Mouse (Mus musculus) forebrain, embryonic 10.5 days (tissue): ENCODE data around the gene Hist1h4n. TPM values are rescaled to one million over a fixed set of nuclear protein-coding genes. Genes with fewer than 3 reads are reported as not detected.
"Not testable (repeated sequence)": the region's sequence is repeated elsewhere in the genome, so short reads cannot be mapped to it uniquely, and the experiment has no call there.

Experiments
- DNase-seq: peaks from one replicate; pipeline ENCODE4 v3.0.0-alpha.2; 2017; ENCODE audit warnings: low spot score; ENCODE audit errors: extremely low spot score
- H3K27ac ChIP-seq: fragments of 300-500 bp; sonication (generic); 2 replicates; pipeline ENCODE4 v1.5.1; 2016; ENCODE audit warnings: mild to moderate bottlenecking
- H3K27me3 ChIP-seq: fragments of 300-500 bp; sonication (generic); 2 replicates; pipeline ENCODE4 v1.6.1; 2016; ENCODE audit warnings: mild to moderate bottlenecking; ENCODE audit not compliant: poor library complexity, severe bottlenecking
- H3K36me3 ChIP-seq: fragments of 300-500 bp; sonication (generic); replicated peaks from 2 replicates; pipeline ENCODE4 v1.6.1; 2016; ENCODE audit warnings: mild to moderate bottlenecking, moderate library complexity
- H3K4me1 ChIP-seq: fragments of 300-500 bp; sonication (generic); 2 replicates; pipeline ENCODE4 v1.6.1; 2016
- H3K4me3 ChIP-seq: fragments of 300-500 bp; sonication (generic); 2 replicates; pipeline ENCODE4 v1.5.1; 2016; ENCODE audit warnings: mild to moderate bottlenecking, moderate library complexity
- H3K9me3 ChIP-seq: fragments of 300-500 bp; sonication (generic); 2 replicates; pipeline ENCODE4 v1.6.1; 2016; ENCODE audit warnings: mild to moderate bottlenecking, moderate library complexity
- WGBS: fragments of 180-500 bp; shearing (Covaris S2); methylation state at CpG from one replicate; pipeline ENCODE4 v1.1.7; 2016; 5-methylcytosine and 5-hydroxymethylcytosine counted together
- microRNA-seq: library from miRNA; unstranded; fragments of <30 nt; microRNA quantifications from one replicate; pipeline ENCODE4, GENCODE M21; 2017
- polyA plus RNA-seq: library from polyadenylated mRNA; unstranded; fragments of >200 nt; fragmentation: Nextera tagmentation; extraction: Ambion mirVana; gene quantifications from 2 replicates; pipeline ENCODE4 v1.2.1, GENCODE M21; 2016

Hist1h4n gene
- polyA plus RNA-seq, 1 experiment from 2014 or later: 9.4 TPM

DNA sequence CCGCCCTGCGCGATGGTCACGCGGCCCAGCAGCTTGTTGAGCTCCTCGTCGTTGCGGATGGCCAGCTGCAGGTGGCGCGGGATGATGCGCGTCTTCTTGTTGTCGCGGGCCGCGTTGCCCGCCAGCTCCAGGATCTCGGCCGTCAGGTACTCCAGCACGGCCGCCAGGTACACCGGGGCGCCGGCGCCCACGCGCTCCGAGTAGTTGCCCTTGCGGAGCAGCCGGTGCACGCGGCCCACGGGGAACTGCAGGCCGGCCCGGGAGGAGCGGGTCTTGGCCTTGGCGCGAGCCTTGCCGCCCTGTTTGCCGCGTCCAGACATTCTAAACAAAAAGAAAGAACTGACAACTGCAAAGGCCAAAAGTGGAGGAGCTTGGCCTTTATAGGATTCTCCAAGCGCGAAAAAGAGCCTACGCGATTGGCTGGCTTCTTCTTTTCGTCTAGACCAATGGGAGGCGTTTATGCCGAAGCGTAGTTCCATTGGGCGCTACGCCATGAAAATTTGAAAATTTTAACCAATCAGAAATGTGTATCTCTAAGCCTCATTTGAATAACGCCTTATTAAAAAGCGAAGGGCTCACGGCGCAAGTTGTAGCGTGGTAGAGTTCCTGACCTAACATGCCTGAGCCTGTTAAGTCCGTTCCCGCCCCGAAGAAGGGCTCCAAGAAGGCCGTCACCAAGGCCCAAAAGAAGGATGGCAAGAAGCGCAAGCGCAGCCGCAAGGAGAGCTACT, 44.9 kb downstream of the Hist1h4n start, which contains the start of the genes Hist1h2an and Hist1h2bp:
Hist1h2an (minus strand) TSS at position 320 of the 731 bp plus-strand sequence.
Hist1h2bp (plus strand) TSS at position 563 of the 731 bp plus-strand sequence.
- H3K4me3 ChIP-seq: peak within 1 kb of the TSS; percentile 53
- H3K9me3 ChIP-seq, H3K27me3 ChIP-seq, H3K36me3 ChIP-seq: not testable (repeated sequence)
- under 1% methylated on average over 39 of the region's 63 CpGs for WGBS
- H3K4me1 ChIP-seq: peaks cover 67% of the 10 kb centered on the region
- peak within 1 kb of the TSS; percentile 99 for H3K27ac ChIP-seq
- peak; percentile 90 for DNase-seq

DNA sequence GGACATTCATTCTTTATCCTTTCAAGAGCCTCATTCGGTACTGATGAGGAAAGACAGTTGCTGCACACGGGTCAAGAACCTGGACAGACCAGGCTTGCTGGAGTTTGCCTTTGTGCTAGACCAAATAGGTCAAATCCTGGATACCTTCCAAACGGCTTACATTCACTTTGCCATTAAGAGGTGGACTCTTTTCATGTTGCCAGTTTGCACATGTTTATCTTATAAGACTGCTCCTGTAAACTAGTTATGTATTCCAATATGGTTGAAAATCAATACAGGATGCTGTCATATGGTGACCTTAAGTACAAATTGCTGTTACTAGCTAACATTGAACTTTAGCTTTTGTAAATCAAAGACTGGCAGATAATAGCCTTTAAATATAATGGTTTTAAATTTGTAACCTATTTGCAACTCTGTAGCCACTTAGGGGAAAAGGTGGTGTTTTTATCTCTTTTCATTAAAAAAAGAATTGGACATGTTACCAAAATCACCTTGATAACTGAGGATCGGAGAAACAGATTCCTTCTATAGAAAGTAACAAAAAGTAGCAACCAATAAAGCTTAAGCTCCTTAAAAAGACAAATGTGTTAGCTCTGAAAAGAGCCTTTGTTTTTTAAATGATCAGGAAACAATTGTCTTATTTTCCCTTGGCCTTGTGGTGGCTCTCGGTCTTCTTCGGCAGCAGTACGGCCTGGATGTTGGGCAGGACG, 45.7 kb downstream of the Hist1h4n start:
- DNase-seq: peak; percentile 35
- WGBS: 6% methylated on average over 8 of the region's 8 CpGs
- Histone ChIP-seq H3K4me1 (peaks cover 68% of the 10 kb centered on the region), H3K27me3 (no peaks in the 10 kb centered on the region), H3K27ac (peak overlapping the region; percentile 99), H3K4me3 (peak overlapping the region; percentile 53), H3K36me3 (no peaks in the 10 kb centered on the region), H3K9me3 (no peaks in the 10 kb centered on the region)

DNA sequence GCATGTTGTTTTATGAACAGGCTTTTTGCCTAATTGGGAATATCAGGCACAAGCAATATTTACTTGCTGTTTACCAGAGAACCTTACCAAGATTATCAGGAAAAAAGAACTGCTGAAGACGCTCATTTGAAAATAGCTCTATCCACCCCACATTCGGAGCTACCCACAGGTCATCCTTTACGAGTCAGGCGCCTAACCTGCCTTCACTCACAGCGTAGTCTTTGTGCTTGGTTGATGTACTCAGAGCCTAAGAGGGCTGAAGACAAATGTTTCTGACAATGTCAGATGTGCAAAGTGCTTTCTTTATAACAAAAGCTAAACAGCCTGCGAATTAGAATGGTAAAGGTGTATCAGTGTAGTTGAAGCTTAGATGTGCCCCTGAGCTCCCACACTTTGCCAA, 47.7 kb downstream of the Hist1h4n start:
- Histone ChIP-seq H3K4me1 (peaks cover 65% of the 10 kb centered on the region), H3K36me3 (no peaks in the 10 kb centered on the region), H3K4me3 (peak overlapping the region; percentile 56), H3K9me3 (no peaks in the 10 kb centered on the region), H3K27ac (peak overlapping the region; percentile 99), H3K27me3 (no peaks in the 10 kb centered on the region)
- 27% methylated on average over 6 of the region's 6 CpGs for WGBS
- peak; percentile 17 for DNase-seq

DNA sequence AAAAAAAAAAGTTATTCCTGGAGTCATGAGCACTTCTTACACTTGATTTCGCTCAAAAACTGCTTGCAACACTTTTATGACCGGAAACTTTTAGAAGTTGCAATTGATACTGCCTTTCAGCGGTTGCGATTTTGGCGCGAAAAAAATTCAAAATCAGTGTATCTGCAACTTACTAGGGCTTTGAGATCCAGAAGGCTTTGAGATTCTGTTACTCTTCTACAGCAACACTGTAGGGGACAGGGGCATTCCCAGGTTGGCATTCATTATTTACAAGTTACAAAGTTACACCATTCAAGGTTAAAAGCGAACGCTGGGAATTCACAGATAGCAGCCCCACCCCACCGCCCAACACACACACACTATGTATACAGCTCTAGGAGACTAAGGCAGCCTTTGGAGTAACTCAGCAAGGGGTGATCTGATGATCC, 48.2 kb downstream of the Hist1h4n start:
- 2% methylated on average over 9 of the region's 9 CpGs for WGBS
- Histone ChIP-seq H3K27ac (peak overlapping the region; percentile 99), H3K4me1 (peaks cover 61% of the 10 kb centered on the region), H3K36me3 (no peaks in the 10 kb centered on the region), H3K4me3 (peak overlapping the region; percentile 56), H3K9me3 (no peaks in the 10 kb centered on the region), H3K27me3 (no peaks in the 10 kb centered on the region)
- DNase-seq: peak; percentile 63

DNA sequence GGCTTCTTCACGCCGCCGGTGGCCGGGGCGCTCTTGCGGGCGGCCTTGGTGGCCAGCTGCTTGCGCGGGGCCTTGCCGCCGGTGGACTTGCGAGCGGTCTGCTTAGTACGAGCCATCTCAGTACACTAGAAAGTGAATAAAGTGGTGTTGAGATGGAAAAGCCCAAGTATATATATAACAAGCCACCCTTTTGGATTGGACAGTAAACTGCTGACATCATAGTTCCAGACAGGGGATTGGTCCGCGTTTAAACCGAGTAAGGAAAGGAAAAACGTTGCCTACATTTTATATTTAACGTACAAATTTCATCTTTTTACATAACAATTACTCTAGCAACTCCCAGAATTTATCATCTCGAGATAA, 48.8 kb downstream of the Hist1h4n start, which contains the start of gene Hist1h3i:
Hist1h3i (minus strand) TSS at position 116 of the 363 bp plus-strand sequence.
- Histone ChIP-seq H3K4me3 (peak within 1 kb of the TSS; percentile 56), H3K27me3 (no peaks in the 10 kb centered on the region), H3K9me3 (no peaks in the 10 kb centered on the region), H3K4me1 (peaks cover 61% of the 10 kb centered on the region), H3K27ac (peak within 1 kb of the TSS; percentile 99), H3K36me3 (no peaks in the 10 kb centered on the region)
- under 1% methylated on average over 16 of the region's 20 CpGs for WGBS
- peak; percentile 56 for DNase-seq

DNA sequence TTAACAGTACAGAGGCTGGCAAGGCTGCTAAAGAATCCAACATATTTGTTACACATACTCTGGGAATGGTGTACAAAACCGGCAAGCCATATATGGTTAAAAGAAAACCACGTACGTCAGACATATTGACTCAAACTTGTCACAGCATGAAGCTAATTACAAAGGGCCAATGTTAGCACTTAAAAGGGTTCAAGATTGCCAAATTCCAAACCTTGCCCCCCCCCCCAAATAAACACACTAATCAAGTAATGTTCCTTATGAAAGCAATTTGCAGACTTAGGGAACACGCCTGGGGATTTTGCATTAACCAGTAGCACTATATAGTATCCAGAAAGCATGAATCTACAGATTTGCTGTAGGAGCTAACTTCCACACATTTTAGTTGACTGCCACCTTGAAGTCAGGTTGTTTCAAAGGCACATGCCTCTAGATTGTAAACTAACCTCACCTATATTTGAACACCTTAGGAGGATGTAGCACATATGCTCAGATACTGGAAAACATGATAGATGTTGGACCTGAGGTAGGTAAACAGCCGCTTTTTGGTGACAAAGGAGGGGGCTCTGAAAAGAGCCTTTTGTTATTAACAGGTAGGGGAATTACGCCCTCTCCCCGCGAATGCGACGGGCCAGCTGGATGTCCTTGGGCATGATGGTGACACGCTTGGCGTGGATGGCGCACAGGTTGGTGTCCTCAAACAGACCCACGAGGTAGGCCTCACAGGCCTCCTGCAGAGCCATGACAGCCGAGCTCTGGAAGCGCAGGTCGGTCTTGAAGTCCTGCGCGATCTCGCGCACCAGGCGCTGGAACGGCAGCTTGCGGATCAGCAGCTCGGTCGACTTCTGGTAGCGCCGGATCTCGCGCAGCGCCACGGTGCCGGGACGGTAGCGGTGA, 49.4 kb downstream of the Hist1h4n start:
- peak; percentile 48 for DNase-seq
- not testable (repeated sequence) for H3K9me3 ChIP-seq, H3K36me3 ChIP-seq, H3K27me3 ChIP-seq
- peak overlapping the region; percentile 56 for H3K4me3 ChIP-seq
- peak overlapping the region; percentile 99 for H3K27ac ChIP-seq
- WGBS: 1% methylated on average over 19 of the region's 35 CpGs
- peaks cover 61% of the 10 kb centered on the region for H3K4me1 ChIP-seq

Small RNAs within 50 kb of the gene (microRNA-seq; reads per million reads assigned to microRNA genes)
- not detected for gene Gm19658
- not detected for gene Gm44346
- gene Gm44466: not detected

Other genes starting within 250 kb of the Hist1h4n start
- gene Olfr1362, start 218.2 kb downstream of the Hist1h4n start, polyA plus RNA-seq: not detected in 2 replicates
- not detected in 2 replicates for gene Olfr11, start 189.7 kb downstream of the Hist1h4n start, polyA plus RNA-seq
- not detected in 2 replicates for gene Olfr1361, start 168.8 kb downstream of the Hist1h4n start, polyA plus RNA-seq
- not detected in 2 replicates for gene Olfr1360, start 154.8 kb downstream of the Hist1h4n start, polyA plus RNA-seq
- not detected in 2 replicates for gene Olfr1359, start 134.1 kb downstream of the Hist1h4n start, polyA plus RNA-seq
- 1.5 and 2.0 TPM in 2 replicates for gene Hist1h2bl, start 116.1 kb downstream of the Hist1h4n start, polyA plus RNA-seq
- gene Hist1h2ai, start 115.8 kb downstream of the Hist1h4n start, polyA plus RNA-seq: 11.9 and 12.0 TPM in 2 replicates
- gene Hist1h3h, start 114.5 kb downstream of the Hist1h4n start, polyA plus RNA-seq: 9.4 and 11.1 TPM in 2 replicates
- 5.3 and 5.6 TPM in 2 replicates for gene Hist1h2bm, start 110.2 kb downstream of the Hist1h4n start, polyA plus RNA-seq
- gene Hist1h4j, start 97.1 kb downstream of the Hist1h4n start, polyA plus RNA-seq: 0.97 and 1.8 TPM in 2 replicates
- 1.8 and 5.8 TPM in 2 replicates for gene Hist1h4k, start 81.7 kb downstream of the Hist1h4n start, polyA plus RNA-seq
- gene Hist1h2ak, start 78.4 kb downstream of the Hist1h4n start, polyA plus RNA-seq: 17.5 and 18.1 TPM in 2 replicates
- gene Hist1h2bn, start 78.1 kb downstream of the Hist1h4n start, polyA plus RNA-seq: 1.6 and 1.8 TPM in 2 replicates
- gene Hist1h1b, start 51.6 kb downstream of the Hist1h4n start, polyA plus RNA-seq: 37.0 and 43.0 TPM in 2 replicates
- 120 and 124 TPM in 2 replicates for gene Hist1h3i, start 48.8 kb downstream of the Hist1h4n start, polyA plus RNA-seq
- 11.9 and 17.4 TPM in 2 replicates for gene Hist1h2an, start 45.0 kb downstream of the Hist1h4n start, polyA plus RNA-seq
- 4.3 and 4.8 TPM in 2 replicates for gene Hist1h2bp, start 44.7 kb downstream of the Hist1h4n start, polyA plus RNA-seq
- gene Hist1h2bq, start 22.0 kb downstream of the Hist1h4n start, polyA plus RNA-seq: 19.8 and 21.9 TPM in 2 replicates
- 4.2 TPM in 1 of 2 replicates, not detected in the other for gene Hist1h2ao, start 21.7 kb downstream of the Hist1h4n start, polyA plus RNA-seq
- not detected in 2 replicates for gene Hist1h4m, start 20.4 kb downstream of the Hist1h4n start, polyA plus RNA-seq
- gene Hist1h2ap, start 1.3 kb upstream of the Hist1h4n start, polyA plus RNA-seq: 6,723 and 6,843 TPM in 2 replicates
- 20.1 and 23.1 TPM in 2 replicates for gene Hist1h2br, start 1.5 kb upstream of the Hist1h4n start, polyA plus RNA-seq
- 24.3 and 26.8 TPM in 2 replicates for gene Zfp184, start 112.9 kb upstream of the Hist1h4n start, polyA plus RNA-seq
- 0.09 TPM in 1 of 2 replicates, not detected in the other for gene Pom121l2, start 149.0 kb upstream of the Hist1h4n start, polyA plus RNA-seq
- 0.26 and 0.41 TPM in 2 replicates for gene Prss16, start 177.5 kb upstream of the Hist1h4n start, polyA plus RNA-seq
- 12.1 and 14.3 TPM in 2 replicates for gene Hist1h2ah, start 203.4 kb upstream of the Hist1h4n start, polyA plus RNA-seq
- 6.4 and 7.7 TPM in 2 replicates for gene Hist1h2bk, start 203.7 kb upstream of the Hist1h4n start, polyA plus RNA-seq
- gene Hist1h4i, start 209.2 kb upstream of the Hist1h4n start, polyA plus RNA-seq: 53.1 and 58.6 TPM in 2 replicates
- 54.9 and 55.0 TPM in 2 replicates for gene Hist1h2ag, start 210.7 kb upstream of the Hist1h4n start, polyA plus RNA-seq
- gene Hist1h2bj, start 211.0 kb upstream of the Hist1h4n start, polyA plus RNA-seq: 11.7 and 14.9 TPM in 2 replicates